Mouse (Mus musculus) urinary bladder, postnatal 25 days (tissue): ENCODE data around the gene Nkx2-4.

Experiments used
- DNase-seq: peaks from one replicate; pipeline ENCODE4 v3.0.0; 2022; ENCODE audit warnings: low spot score

Gene Nkx2-4

DNA sequence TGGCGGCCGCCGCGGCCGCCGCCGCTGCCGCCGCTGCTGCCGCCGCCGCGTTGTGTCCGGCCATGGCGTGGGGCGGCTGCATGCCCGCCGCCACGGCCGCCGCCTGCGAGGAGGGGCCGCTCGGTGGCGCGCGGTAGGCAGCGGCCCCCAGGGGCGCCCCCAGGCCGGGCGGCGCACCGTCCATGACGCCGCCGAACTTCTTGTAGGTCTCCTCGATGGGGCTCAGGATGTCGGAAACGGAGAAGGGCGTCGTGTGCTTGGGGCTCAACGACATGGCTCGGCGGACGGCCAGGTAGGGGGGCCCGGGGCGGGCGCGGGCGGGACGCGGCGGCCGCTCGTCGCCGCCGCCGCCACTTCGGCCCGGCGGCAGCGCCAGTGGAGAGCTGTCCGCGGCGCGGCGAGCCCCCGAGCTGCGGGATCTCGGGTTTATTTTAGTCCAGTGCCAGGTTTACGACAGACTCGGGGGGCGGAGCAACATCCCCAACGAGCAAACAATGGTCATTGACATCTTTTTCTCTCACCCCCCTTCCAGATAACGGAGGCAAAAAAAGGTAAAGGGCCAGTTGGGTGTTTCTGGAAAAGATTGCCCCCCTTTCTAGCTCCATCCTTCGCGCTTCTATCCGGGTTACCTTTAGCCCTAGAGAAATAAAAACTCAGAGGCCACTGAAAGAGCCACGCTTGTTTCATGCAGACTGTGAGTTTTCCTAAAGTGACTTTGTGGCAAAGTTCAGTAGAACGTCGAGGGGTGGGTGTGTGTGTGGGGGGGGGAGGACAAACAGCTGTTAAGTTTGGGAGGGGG, at the start of gene Nkx2-4:
TSS of gene Nkx2-4 (minus strand) at position 374 of the 799 bp plus-strand sequence.
- no peak for DNase-seq

DNA sequence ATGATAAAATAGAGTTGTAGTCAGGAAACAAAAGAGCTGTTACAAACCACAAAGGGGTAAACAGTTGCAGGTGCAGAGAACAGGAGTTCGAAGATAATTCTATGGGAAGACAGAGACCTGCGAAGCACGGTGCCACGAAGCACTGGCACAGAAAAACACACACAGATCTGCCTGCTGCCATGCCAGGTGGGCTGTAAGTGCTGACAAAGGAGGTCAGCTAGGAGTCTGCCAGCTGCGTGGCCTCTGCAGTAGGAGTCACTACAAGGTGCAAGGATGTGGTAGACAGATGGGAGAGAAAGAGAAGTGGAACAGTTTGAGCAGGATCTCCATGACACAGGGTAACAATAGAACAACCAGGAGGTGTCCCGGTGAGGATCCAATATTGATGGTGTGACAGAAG, 42.1 kb upstream of the Nkx2-4 start:
- DNase-seq = no peak

DNA sequence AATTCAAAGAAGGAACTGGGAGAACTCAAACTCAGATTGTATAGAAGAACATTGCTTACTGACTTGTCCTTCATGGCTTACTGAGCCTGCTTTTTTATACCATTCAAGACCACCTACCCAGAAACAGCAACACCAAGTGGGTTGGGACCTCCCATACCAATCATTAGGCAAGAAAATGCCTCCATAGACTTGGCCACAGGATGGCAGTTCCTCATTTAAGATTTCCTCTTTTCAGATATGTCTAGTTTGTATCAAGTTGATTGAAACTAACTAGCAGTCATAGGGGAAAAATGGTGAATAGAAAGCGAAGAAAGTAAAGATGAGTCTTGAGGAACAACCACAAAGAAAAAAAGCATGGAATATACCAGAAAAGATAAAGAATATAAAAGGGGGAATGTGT, 34.5 kb upstream of the Nkx2-4 start:
- DNase-seq = no peak

DNA sequence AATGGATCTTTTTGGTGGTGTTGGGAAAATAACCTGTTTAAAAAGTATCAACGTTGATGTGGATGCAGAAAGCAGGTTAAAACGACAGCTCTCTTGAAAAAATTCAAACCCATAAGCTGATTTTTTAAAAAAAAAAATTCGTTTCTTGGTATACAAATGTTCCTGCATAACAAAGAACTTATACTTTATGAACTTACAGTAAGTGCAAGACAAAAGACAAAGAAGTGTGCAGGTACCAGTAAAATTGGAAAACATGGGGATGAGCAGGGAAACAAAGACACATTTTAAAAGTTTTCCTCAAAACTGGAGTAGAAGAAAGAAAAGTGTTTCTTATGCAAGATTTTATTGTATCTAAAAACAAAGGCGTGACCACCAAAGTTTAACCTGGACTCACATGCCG, 1.2 kb upstream of the Nkx2-4 start:
- no peak for DNase-seq

DNA sequence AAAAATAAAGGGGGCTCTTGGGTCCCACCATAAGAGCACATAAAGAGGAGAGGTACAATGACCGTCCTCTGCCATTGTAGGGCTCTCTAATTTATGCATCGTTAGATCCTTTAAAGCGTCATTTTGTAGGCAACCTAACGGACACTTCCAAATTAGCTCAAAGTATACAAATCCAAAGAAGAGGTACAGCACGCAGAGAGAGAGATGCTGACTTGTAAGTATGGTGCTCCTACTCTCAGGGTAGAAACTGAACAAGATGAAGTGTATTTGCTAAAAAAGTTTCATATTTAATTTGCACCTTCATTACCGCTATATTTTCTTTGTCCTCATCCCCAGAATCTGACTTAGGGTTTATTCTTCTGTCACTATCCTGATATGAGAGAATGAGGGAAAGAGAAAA, 692 bp upstream of the Nkx2-4 start:
- no peak for DNase-seq

DNA sequence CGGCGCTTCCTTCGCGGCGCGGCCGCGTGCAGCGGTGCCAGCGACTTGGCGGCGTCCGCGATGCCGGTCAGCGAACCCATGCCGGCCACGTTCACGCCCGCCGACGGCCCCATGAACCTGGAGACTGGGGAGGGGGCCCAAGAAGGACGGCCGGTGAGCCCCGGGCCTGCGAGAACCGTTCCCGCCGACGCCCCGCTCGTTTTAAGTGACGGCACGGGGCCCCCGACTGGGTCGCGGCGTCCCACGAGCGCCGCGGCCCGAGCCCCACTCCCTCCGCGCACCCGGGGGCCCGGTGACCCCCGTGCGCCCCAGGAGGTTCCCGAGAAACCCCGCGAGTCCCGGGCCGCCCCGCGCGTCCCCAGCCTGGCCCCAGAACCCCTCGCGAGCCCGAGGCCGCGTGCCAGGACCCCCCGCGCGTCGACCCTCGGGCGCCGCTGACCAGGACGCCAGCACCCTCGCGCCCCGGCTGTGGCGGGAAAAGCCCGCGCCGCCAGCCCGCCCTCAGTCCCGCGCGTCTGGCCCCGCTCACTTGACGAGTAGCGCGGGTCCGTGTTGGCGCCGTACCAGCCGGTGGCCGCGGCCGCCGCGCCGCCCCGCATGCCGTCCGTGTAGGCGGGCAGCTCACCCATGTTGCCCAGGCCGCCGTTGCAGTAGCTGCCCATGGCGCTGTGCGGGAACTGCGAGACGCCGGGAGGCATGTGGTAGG, 726 bp downstream of the Nkx2-4 start:
- DNase-seq = peak; percentile 8

DNA sequence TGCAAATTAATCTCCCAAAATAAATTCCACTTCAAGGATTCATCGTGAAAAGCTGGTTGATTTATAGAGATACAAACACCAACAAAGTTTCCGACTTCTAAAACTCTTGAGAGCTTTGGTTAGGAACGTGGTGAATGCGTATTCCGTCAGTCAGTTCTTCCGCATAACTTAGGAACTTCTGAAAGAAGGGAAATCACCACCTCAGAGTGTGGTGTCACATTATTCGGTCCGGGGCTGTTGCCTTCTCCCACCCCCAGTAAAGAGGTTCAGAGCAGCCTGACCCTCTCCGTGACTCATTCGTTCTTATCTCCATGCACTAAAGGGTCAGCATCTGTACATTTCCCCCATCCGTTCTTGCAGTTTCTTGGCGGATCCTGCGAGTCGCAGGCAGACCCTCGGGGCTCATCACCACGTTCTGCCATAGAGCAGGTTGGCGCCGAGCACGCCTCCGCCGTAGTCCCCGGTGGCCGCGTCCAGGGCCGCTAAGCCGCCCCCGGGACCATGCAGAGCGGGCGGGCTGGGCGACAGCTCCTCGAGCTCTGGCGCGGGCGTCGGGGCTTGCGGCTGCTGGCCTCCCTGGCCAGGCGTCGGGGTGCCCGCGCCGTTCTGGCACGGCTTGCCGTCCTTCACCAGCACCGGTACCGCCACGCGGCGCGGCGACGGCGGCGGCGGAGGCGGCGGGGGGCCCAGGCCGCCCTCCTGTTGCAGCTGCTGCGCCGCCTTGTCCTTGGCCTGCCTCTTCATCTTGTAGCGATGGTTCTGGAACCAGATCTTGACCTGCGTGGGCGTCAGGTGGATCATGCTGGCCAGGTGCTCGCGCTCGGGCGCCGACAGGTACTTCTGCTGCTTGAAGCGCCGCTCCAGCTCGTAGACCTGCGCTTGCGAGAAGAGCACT, 1.5 kb downstream of the Nkx2-4 start:
- DNase-seq = peak; percentile 6

DNA sequence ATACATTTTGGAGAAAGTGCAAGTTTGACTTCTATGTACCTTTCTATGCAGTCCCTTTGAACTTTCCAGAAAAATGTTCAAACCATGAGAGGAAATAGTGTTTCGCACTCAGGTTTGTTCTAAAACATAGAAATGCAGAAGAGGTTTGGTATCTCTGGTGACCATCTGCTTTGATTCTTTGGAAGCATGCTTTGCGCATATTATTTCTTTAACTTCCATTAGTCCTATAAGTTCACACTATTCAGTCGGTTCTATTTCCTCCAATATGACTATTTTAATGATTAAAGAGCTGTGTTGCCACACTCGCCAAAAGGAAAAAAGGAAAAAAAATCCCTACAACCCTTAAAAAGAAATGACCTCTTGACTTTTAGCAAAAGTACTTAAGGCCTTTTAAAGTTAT, 2.9 kb downstream of the Nkx2-4 start:
- DNase-seq = no peak

DNA sequence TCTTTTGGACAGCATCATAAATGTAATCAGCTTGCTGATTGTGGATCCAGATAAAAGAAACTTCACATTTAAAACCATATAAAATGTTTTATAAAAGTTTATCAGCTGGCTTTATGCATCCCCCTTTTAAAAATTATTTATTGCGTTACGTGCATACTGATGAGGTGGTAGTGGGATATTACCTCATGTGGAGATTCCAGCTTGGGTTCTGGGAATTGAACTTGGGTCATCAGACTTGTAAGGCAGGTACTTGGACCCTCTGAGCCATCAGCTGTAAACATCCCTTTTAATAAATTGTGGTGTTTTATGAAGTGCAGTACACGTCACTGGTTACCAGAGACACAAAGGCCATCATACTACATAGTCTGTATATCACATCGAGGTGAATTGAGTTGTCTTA, 10.8 kb downstream of the Nkx2-4 start:
- DNase-seq = no peak

DNA sequence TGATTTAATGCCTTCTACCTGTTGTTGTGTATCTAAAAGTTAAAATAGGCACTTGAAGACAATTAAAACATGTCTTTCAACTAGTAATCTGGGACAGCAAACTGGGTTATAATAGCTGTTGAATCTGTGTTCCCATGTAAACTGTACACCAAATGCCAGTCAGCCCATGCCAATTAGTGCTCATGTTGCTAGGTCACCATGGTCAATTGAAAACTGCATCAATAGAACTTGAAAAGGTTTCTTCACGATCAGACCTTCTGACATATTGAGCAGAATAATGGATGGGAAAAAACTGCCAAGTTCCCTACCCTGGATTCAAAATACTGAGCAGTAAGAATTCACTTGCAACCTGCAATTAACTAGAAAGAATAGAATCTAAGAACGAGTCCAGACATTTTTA, 11.3 kb downstream of the Nkx2-4 start:
- DNase-seq = no peak

DNA sequence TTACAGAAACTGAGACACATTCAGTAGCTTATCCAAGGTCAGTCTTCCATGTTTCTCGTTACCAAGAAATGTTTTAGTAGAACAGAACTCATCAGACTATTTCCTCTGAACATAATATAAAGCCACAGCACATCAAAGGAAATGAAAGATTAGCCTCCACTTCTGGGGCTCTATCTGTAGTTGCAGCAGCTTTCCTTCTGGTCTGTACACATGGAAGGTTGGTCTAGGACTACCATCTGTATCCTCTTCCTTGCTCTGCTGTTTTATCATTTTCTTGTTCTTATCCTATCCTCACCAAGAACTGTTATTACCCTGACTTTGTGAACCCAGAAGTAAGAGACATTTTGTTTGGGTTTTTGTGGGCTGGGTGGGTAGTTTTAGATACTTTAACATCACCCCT, 14.9 kb downstream of the Nkx2-4 start:
- no peak for DNase-seq

DNA sequence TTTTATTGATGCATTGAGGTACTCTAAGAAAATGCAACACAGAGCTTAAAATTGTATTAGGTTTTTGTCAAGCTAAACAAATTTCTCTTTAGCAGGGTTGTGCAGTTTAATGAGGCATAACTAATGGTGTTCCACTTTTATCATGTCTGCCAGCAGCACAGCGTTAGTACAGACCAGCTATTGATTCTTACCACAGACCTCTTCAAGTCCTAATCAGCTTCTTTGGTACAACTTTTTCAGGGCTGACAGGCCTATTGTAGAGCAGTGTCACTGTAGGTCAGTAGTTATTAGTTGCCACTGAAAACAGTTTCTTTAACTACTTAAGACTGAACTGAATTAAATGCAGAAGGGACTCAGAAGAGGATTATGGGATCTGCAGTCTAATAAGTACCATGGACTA, 16.2 kb downstream of the Nkx2-4 start:
- DNase-seq = no peak

DNA sequence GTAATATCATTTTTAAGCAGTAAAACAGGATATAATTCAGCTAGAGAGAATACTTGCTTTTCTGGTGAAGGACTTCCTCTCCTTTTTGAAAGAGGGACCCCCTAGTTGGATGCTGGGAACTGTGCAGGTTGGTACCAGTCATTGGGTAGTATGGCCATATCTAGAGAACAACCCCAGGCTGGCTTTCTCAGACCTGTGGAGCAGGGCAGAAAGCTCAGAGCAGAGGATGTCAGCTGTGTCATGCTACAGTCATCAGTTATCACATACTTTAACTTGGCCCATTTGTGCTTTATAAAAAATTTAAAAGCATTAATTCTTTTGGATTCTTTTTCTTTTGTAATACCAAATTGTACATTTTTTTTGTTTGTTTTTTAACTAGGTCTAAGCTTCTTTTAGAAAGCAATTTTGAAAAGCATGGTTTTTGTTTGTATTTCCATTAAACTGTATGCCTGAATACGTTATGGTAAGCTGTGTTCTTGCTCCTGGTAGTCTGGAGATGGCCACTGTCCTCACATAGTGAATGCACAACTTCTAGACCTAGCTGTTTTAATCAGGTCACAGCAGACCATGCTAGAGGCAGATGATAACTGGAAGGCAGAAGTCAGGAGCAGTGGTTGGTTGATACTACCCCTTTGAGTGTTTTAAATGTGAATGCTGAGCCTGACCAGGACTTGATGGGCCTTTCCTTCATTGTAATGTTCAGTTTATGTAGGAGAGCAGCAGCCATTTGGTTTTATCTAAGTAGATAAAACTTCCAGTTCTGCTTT, 17.6 kb downstream of the Nkx2-4 start:
- no peak for DNase-seq

DNA sequence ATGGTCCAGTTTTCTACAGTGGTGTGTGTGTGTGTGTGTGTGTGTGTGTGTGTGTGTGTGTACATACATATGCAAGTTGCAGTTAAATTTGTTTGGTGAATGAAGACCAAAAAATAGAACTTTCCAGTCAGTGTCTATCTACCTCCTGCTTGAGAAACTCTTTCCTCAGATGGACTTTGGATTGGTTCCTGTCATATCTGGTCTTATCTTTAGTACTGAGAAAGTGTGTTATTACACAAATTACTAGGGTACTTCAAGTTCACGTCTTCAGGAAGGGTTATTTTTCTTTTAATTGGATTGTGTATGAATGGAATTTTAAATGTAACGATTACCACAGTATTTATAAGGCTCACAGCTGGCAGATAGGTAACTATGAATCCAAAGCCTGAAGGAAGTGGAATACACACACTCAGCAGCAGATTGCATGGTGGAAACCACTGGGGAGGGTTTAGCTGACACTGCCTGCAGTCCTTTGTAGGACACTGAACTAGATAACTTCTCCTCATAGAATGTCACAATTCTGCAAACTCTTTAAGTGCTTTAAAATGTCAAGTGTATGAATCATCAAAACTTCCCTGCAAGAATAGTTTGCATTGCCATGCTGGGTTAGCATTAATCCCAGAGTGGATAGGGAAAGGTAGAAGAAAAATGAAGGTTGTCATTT, 31.9 kb downstream of the Nkx2-4 start:
- DNase-seq = no peak

DNA sequence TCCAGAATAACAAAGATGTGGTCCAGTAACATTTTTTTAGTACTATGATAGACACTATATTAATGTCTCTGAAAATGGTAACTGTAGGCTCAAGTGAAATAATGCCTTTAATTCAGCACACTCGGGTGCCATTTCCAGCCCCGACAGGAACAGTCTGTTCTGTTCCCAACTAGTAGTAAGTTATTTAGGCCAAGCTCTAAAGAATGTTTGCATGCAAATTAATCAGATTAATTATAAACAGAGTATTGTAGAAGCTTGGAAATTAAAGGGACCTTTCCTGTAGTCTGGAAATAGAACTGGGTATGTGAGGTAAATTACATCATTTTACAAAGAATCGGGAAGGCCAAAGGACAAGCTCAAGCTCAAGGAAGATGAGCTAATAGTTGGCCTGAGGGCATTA, 38.2 kb downstream of the Nkx2-4 start:
- no peak for DNase-seq

DNA sequence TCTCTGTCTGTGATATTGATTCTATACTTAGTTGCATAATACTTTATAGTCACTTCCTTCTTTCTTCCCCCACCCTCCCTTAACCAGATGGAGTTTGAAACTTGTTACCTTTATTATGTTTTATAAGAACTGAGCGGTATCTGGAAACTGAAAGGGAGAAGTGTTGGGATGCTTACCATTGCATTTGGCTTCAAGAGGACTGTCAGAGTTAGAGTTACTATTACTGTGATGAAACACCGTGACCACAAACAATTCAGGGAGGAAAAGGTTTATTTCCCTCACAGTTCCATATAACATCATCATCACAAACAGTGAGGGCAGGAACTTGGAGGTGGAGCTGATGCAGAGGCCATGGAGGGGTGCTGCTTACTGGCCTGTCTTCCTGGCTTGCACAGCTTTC, 49.4 kb downstream of the Nkx2-4 start:
- DNase-seq = no peak
